Mouse (Mus musculus): ENCODE data around the gene Stra8. TPM values are rescaled to one million over a fixed set of nuclear protein-coding genes. Genes with fewer than 3 reads are reported as not detected.
A peak's percentile ranks its signal among the peaks of the same experiment; 100 is the strongest.

The Stra8 gene
- polyA plus RNA-seq, 1 experiment from 2014 or later = not detected

GRCm38 (mm10) chr6:34907121-34907614 lies 12.8 kb upstream of the Stra8 start:
- no peak for ATAC-seq (ENCODE audit: low FRiP score)
- no peaks in the 10 kb centered on the region for H3K9me3 ChIP-seq (ENCODE audit: control insufficient read depth, low read length)
- no peak overlapping the region for H3K4me2 ChIP-seq (replicated peaks)
- 49% methylated on average over 2 of the region's 2 CpGs for WGBS
- no peak overlapping the region for H3K4me3 ChIP-seq (replicated peaks; ENCODE audit: low read length)
- no peak for DNase-seq (ENCODE audit: low spot score)
- H3K4me1 ChIP-seq (replicated peaks; ENCODE audit: control insufficient read depth, insufficient read depth, low read length) = peaks cover 10% of the 10 kb centered on the region; the same call in 1 of the 2 replicates
- no peak overlapping the region for H3K9ac ChIP-seq
- H3K27ac ChIP-seq = no peak overlapping the region
- H3K36me3 ChIP-seq (replicated peaks; ENCODE audit: control insufficient read depth, insufficient read depth) = peaks cover 52% of the 10 kb centered on the region
- H3K27me3 ChIP-seq (ENCODE audit: control insufficient read depth, insufficient read depth, low read length) = no peaks in the 10 kb centered on the region

DNA sequence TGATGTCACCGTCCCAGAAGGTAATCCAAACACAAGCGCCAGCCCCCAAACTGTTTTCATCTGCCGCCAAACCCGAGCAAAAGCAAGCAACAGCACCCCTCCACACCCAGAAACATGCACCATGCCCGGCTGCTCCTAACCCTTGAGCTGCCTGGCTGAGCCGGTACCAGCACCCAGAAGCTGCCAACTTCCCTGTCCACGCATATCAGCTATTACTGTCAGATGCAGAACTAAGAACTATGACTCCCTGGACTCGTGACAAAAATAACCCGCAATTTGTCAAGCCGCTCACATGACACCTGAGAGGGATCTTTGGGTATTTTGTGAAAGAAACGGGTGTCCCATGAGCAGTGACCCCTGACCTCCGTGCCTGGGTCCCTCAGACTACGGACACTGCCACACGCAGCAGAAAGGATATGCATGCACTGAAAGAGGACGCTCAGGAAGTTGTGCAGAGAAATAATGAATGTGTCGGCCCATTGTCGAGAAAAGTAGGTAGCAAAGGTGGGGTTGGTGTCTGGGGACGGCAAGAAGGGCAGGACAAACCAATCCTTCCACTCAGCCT lies 12.2 kb upstream of the Stra8 start:
- no peak overlapping the region for H3K4me2 ChIP-seq (replicated peaks)
- WGBS = 90% methylated on average over 18 of the region's 18 CpGs

DNA sequence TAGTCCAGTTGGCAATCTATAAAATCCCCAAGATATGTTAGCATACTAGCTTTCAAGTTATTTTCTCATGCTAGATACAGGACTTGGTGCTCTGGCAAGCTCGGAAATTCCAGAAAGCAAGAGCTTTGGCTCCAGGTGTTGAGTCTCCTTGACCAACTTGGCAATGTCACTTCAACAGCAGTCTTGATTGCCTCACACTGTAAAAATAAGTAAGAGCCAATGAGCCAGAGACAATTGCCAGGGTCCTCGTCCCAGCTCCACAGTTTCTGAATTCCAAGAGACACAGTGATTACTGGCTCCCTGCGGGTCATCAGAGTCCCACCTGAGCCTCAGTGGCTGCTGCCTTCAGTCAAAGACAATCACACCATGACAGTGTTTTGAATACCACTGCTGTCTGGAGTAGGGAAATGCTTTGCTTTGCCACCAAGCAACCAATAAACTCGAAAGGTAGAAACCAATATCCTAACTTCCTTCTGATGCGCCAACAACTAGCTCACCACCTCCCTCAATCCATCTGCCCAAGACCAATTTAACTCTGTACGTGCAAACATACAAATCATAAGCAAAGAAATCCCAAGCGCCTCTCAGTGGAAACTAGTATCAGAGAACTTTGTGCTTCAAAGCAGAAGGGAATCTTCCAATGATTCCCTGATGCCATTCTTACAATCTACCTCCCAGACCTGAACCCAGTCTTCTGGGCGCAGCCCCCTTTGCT lies 10.2 kb upstream of the Stra8 start:
- H3K36me3 ChIP-seq (replicated peaks; ENCODE audit: control insufficient read depth, insufficient read depth) = peaks cover 27% of the 10 kb centered on the region
- peak overlapping the region; percentile 71 for H3K4me3 ChIP-seq (replicated peaks; ENCODE audit: low read length)
- DNase-seq (ENCODE audit: low spot score) = no peak
- H3K27ac ChIP-seq = peak overlapping the region; percentile 89
- no peaks in the 10 kb centered on the region for H3K27me3 ChIP-seq (ENCODE audit: control insufficient read depth, insufficient read depth, low read length)
- no peaks in the 10 kb centered on the region for H3K9me3 ChIP-seq (ENCODE audit: control insufficient read depth, low read length)
- peak overlapping the region; percentile 76 for H3K9ac ChIP-seq
- 47% methylated on average over 8 of the region's 8 CpGs for WGBS
- H3K4me2 ChIP-seq (replicated peaks) = peak overlapping the region; percentile 66
- no peak for ATAC-seq (ENCODE audit: low FRiP score)
- peaks cover 9% of the 10 kb centered on the region; the same call in 1 of the 2 replicates for H3K4me1 ChIP-seq (replicated peaks; ENCODE audit: control insufficient read depth, insufficient read depth, low read length)

More for the DNA sequence above, 12.2 kb upstream of the Stra8 start:
- H3K4me3 ChIP-seq (replicated peaks; ENCODE audit: low read length) = no peak overlapping the region
- H3K27me3 ChIP-seq (ENCODE audit: control insufficient read depth, insufficient read depth, low read length) = no peaks in the 10 kb centered on the region
- H3K9me3 ChIP-seq (ENCODE audit: control insufficient read depth, low read length) = no peaks in the 10 kb centered on the region
- H3K4me1 ChIP-seq (replicated peaks; ENCODE audit: control insufficient read depth, insufficient read depth, low read length) = peaks cover 9% of the 10 kb centered on the region; the same call in 1 of the 2 replicates
- no peak overlapping the region for H3K27ac ChIP-seq
- ATAC-seq (ENCODE audit: low FRiP score) = no peak
- H3K36me3 ChIP-seq (replicated peaks; ENCODE audit: control insufficient read depth, insufficient read depth) = peaks cover 46% of the 10 kb centered on the region
- no peak for DNase-seq (ENCODE audit: low spot score)
- no peak overlapping the region for H3K9ac ChIP-seq

DNA sequence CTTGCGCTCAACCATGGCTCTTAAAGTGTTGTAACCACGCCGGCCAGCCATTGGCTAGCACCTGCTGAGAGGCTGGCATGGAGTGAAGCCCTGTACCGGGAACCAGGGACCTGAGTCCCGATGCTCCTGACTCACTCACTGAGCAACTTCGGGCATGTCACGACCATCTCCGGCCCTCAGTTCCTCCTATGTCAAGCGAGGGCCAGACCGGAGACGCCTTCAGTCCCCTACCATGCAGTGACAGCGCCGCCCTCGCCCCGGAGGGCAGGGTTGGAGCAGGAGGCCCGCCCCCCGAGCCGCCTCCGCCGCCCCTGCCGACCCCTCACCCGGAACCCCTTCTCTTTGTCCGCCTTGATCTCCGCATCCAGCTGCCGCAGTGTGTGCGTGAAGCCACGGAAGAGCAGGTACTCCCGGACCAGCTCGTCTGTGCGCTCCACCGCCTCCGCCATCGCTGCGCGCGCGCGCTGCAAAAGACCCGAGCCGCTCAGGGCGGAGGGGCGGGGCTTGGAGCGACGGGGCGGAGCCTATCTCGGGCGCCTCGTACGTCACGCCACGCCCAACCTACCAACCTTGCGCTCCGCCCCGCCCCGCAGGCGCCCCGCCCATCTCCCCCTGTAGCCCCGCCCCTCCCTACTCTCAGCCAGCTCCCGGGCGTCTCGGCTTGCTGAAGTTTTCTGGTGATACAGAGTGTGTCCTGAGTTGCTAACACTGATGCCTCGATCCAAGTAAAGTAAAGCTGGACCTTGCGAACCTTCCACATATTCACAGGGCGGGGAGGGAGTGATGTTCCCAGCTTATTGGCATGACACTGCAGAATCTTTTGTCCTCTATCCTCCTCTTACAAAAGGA lies 9.4 kb upstream of the Stra8 start, which contains the start of gene Wdr91:
Gene Wdr91 (minus strand): TSS at position 506 of the 849 bp plus-strand sequence.
- Histone ChIP-seq H3K36me3 (replicated peaks; ENCODE audit: control insufficient read depth, insufficient read depth) (peaks cover 19% of the 10 kb centered on the region), H3K4me2 (replicated peaks) (peak within 1 kb of the TSS; percentile 66), H3K4me1 (replicated peaks; ENCODE audit: control insufficient read depth, insufficient read depth, low read length) (peaks cover 9% of the 10 kb centered on the region; the same call in 1 of the 2 replicates), H3K27me3 (ENCODE audit: control insufficient read depth, insufficient read depth, low read length) (no peaks in the 10 kb centered on the region), H3K9me3 (ENCODE audit: control insufficient read depth, low read length) (no peaks in the 10 kb centered on the region), H3K9ac (peak within 1 kb of the TSS; percentile 76), H3K4me3 (replicated peaks; ENCODE audit: low read length) (peak within 1 kb of the TSS; percentile 71), H3K27ac (peak within 1 kb of the TSS; percentile 89)
- under 1% methylated on average over 64 of the region's 64 CpGs for WGBS
- DNase-seq (ENCODE audit: low spot score) (peak; percentile 96), ATAC-seq (ENCODE audit: low FRiP score) (peak; percentile 94)

DNA sequence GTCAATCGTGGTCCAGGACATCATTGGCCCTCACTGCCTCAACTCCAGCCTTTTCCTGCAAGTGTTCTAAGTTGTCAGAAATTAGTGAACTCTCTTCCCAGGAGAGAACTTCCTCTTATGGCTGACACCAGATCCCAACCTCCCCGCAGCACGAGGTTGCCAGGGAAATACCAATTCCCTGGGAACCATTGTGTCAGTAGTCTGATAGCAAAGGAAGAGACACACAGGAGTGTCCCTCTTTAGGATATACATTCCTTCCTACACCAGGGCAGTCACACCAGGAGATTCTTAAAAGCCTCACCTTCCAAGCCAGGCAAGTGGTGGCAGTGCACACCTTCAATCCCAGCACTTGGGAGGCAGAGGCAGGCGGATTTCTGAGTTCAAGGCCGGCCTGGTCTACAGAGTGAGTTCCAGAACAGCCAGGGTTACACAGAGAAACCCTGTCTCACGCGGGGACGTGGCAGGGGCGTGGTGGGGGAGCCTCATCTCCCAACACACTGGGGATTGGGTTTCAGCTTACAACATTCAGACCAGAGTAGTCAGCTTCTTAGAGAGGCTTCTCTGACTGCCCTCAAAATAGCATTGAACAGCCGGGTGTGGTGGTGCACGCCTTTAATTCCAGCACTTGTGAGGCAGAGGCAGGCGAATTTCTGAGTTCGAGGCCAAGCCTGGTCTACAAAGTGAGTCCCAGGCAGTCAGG lies 6.5 kb upstream of the Stra8 start:
- Histone ChIP-seq H3K9me3 (ENCODE audit: control insufficient read depth, low read length) (no peaks in the 10 kb centered on the region), H3K4me1 (replicated peaks; ENCODE audit: control insufficient read depth, insufficient read depth, low read length) (peaks cover 9% of the 10 kb centered on the region; the same call in 1 of the 2 replicates), H3K36me3 (replicated peaks; ENCODE audit: control insufficient read depth, insufficient read depth) (no peaks in the 10 kb centered on the region), H3K27me3 (ENCODE audit: control insufficient read depth, insufficient read depth, low read length) (no peaks in the 10 kb centered on the region), H3K9ac (no peak overlapping the region), H3K4me3 (replicated peaks; ENCODE audit: low read length) (no peak overlapping the region), H3K4me2 (replicated peaks) (no peak overlapping the region), H3K27ac (no peak overlapping the region)
- no peak for ATAC-seq (ENCODE audit: low FRiP score)
- WGBS = 88% methylated on average over 13 of the region's 13 CpGs
- DNase-seq (ENCODE audit: low spot score) = no peak

DNA sequence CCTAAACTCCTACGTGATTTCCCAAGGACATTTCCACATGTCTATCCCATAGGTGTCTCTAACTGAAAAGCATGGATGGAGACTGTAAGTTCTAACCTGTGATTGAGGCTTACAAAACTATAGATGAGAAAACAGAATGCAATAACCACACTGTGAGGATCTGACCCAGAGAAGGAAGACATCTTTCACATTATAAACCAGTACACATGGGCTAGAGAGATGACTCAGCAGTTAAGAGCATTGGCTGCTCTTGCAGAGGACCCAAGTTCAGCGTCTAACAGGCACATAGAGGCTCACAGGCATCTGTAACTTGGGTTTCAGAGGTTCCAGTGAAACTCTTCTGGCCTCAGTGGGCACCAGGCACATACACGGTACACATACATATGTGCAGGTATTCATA lies 5.5 kb upstream of the Stra8 start:
- WGBS = 90% methylated on average over 3 of the region's 3 CpGs
- H3K27me3 ChIP-seq (ENCODE audit: control insufficient read depth, insufficient read depth, low read length) = no peaks in the 10 kb centered on the region
- H3K9me3 ChIP-seq (ENCODE audit: control insufficient read depth, low read length) = no peaks in the 10 kb centered on the region
- H3K9ac ChIP-seq = no peak overlapping the region
- ATAC-seq (ENCODE audit: low FRiP score) = no peak
- no peak for DNase-seq (ENCODE audit: low spot score)
- no peak overlapping the region for H3K4me2 ChIP-seq (replicated peaks)
- H3K4me1 ChIP-seq (replicated peaks; ENCODE audit: control insufficient read depth, insufficient read depth, low read length) = peaks cover 6% of the 10 kb centered on the region; the same call in 1 of the 2 replicates
- H3K4me3 ChIP-seq (replicated peaks; ENCODE audit: low read length) = no peak overlapping the region
- no peak overlapping the region for H3K27ac ChIP-seq
- H3K36me3 ChIP-seq (replicated peaks; ENCODE audit: control insufficient read depth, insufficient read depth) = no peaks in the 10 kb centered on the region

GRCm38 (mm10) chr6:34919146-34919545 lies 817 bp upstream of the Stra8 start:
- no peak for ATAC-seq (ENCODE audit: low FRiP score)
- no peak overlapping the region for H3K27ac ChIP-seq
- WGBS = 84% methylated on average over 7 of the region's 7 CpGs

DNA sequence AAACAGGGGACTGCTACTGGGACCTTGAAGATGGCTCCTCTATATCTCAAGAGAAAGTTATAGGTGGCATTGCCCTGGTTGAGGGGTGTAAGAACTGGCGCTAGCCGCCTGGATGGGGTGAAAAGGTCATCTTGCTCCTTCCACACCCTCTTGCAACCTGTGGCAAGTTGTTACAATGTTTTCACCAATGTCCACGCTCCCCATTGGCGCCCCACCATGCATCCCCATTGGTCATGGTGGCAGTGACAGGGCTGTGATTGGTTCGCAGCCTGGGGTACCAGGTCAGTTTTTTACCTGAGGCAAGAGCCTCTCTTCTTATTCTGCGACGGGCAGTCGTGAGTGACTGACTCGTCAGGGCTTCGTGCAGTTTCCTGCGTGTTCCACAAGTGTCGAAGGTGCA lies 668 bp downstream of the Stra8 start:
- no peaks in the 10 kb centered on the region for H3K9me3 ChIP-seq (ENCODE audit: control insufficient read depth, low read length)
- no peak overlapping the region for H3K27ac ChIP-seq
- H3K4me3 ChIP-seq (replicated peaks; ENCODE audit: low read length) = no peak overlapping the region
- DNase-seq (ENCODE audit: low spot score) = no peak
- WGBS = 95% methylated on average over 12 of the region's 12 CpGs
- H3K4me1 ChIP-seq (replicated peaks; ENCODE audit: control insufficient read depth, insufficient read depth, low read length) = no peaks in the 10 kb centered on the region
- H3K9ac ChIP-seq = no peak overlapping the region
- no peaks in the 10 kb centered on the region for H3K36me3 ChIP-seq (replicated peaks; ENCODE audit: control insufficient read depth, insufficient read depth)
- no peak overlapping the region for H3K4me2 ChIP-seq (replicated peaks)
- ATAC-seq (ENCODE audit: low FRiP score) = no peak
- no peaks in the 10 kb centered on the region for H3K27me3 ChIP-seq (ENCODE audit: control insufficient read depth, insufficient read depth, low read length)

More at GRCm38 (mm10) chr6:34919146-34919545, 817 bp upstream of the Stra8 start:
- Histone ChIP-seq H3K4me3 (replicated peaks; ENCODE audit: low read length) (no peak overlapping the region), H3K27me3 (ENCODE audit: control insufficient read depth, insufficient read depth, low read length) (no peaks in the 10 kb centered on the region), H3K4me2 (replicated peaks) (no peak overlapping the region), H3K9me3 (ENCODE audit: control insufficient read depth, low read length) (no peaks in the 10 kb centered on the region), H3K4me1 (replicated peaks; ENCODE audit: control insufficient read depth, insufficient read depth, low read length) (no peaks in the 10 kb centered on the region), H3K9ac (no peak overlapping the region), H3K36me3 (replicated peaks; ENCODE audit: control insufficient read depth, insufficient read depth) (no peaks in the 10 kb centered on the region)
- no peak for DNase-seq (ENCODE audit: low spot score)
